Mouse (Mus musculus) MEL (cell line): Measurements from ENCODE around the gene Kbtbd8. TPM values are rescaled to one million over a fixed set of nuclear protein-coding genes. Genes with fewer than 3 reads are reported as not detected.

ENCODE experiments used
- DNase-seq: peaks from one replicate; pipeline ENCODE4 v3.0.0; 2011; ENCODE audit warnings: low read depth, low spot score
- H3K27ac ChIP-seq: 2 replicates; pipeline ENCODE4 v1.5.1; 2012; ENCODE audit warnings: low read depth, mild to moderate bottlenecking, control low read depth, low read length, moderate library complexity; ENCODE audit not compliant: control insufficient read depth
- H3K27me3 ChIP-seq, 2 experiments: fragments of 150-350 bp in 1 of 2; sonication (generic) in 1 of 2; 2 replicates each; pipeline ENCODE4 v1.6.1; 2012; ENCODE audit warnings: low read length in 2 of 2, mild to moderate bottlenecking in 2 of 2, improper control_type of control experiment in 1 of 2, moderate library complexity in 1 of 2; ENCODE audit not compliant: insufficient read depth in 2 of 2, control insufficient read depth in 1 of 2
- H3K36me3 ChIP-seq, 2 experiments: 2 replicates each; pipeline ENCODE4 v1.6.1; 2012 to 2014; ENCODE audit warnings: low read length in 2 of 2, improper control_type of control experiment in 1 of 2, inconsistent platforms in 1 of 2, mild to moderate bottlenecking in 1 of 2; ENCODE audit not compliant: insufficient read depth in 2 of 2, control insufficient read depth in 1 of 2
- H3K4me1 ChIP-seq, 2 experiments: fragments of 150-350 bp in 1 of 2; sonication (generic) in 1 of 2; 2 replicates each; pipeline ENCODE4 v1.6.1; 2012; ENCODE audit warnings: low read length in 2 of 2, improper control_type of control experiment in 1 of 2, mild to moderate bottlenecking in 1 of 2; ENCODE audit not compliant: insufficient read depth in 2 of 2, control insufficient read depth in 1 of 2
- H3K4me3 ChIP-seq, 2 experiments: fragments of 150-350 bp in 1 of 2; sonication (generic) in 1 of 2; 2 replicates each; pipeline ENCODE4 v1.5.1; 2012; ENCODE audit warnings: low read depth in 2 of 2, low read length in 2 of 2, mild to moderate bottlenecking in 2 of 2, moderate library complexity in 2 of 2, control low read depth in 1 of 2, improper control_type of control experiment in 1 of 2; ENCODE audit not compliant: control insufficient read depth in 1 of 2, insufficient read depth in 1 of 2
- H3K79me2 ChIP-seq: 2 replicates; pipeline ENCODE4 v1.6.1; 2012; ENCODE audit warnings: mild to moderate bottlenecking, low read length, moderate library complexity; ENCODE audit not compliant: control insufficient read depth, poor library complexity, insufficient read depth
- H3K9ac ChIP-seq: 2 replicates; pipeline ENCODE4 v1.6.1; 2012; ENCODE audit warnings: low read depth, mild to moderate bottlenecking, control low read depth, low read length, moderate library complexity; ENCODE audit not compliant: control insufficient read depth, poor library complexity, severe bottlenecking
- H3K9me3 ChIP-seq: fragments of 150-350 bp; sonication (generic); replicated peaks from 2 replicates; pipeline ENCODE4 v1.6.1; 2012; ENCODE audit warnings: mild to moderate bottlenecking, low read length, improper control_type of control experiment, moderate library complexity; ENCODE audit not compliant: insufficient read depth
- BHLHE40 ChIP-seq: IDR thresholded peaks from 2 replicates; pipeline ENCODE4 v1.6.1; 2012; ENCODE audit warnings: low read depth, mild to moderate bottlenecking, inconsistent platforms, low read length, improper control_type of control experiment, borderline replicate concordance
- CHD1 ChIP-seq: IDR thresholded peaks from 2 replicates; pipeline ENCODE4 v1.6.1; 2012; ENCODE audit warnings: low read depth, mild to moderate bottlenecking, inconsistent platforms, low read length, improper control_type of control experiment
- CHD2 ChIP-seq: IDR thresholded peaks from 2 replicates; pipeline ENCODE4 v1.6.1; 2011; ENCODE audit warnings: low read length, improper control_type of control experiment
- CTCF ChIP-seq, 3 experiments: IDR thresholded peaks in 2 of 3; conservative IDR thresholded peaks in 1 of 3; 2 replicates each; pipeline ENCODE4 v1.5.1; 2011 to 2012; ENCODE audit warnings: low read length in 3 of 3, low read depth in 2 of 3, mild to moderate bottlenecking in 2 of 3, improper control_type of control experiment in 1 of 3, inconsistent platforms in 1 of 3, mixed read lengths in 1 of 3, moderate library complexity in 1 of 3; ENCODE audit not compliant: control insufficient read depth in 1 of 3, insufficient read depth in 1 of 3, poor library complexity in 1 of 3, severe bottlenecking in 1 of 3
- E2F4 ChIP-seq: IDR thresholded peaks from 2 replicates; pipeline ENCODE4 v1.6.1; 2011; ENCODE audit warnings: low read depth, low read length, improper control_type of control experiment, borderline replicate concordance
- ETS1 ChIP-seq: IDR thresholded peaks from 2 replicates; pipeline ENCODE4 v1.6.1; 2012; ENCODE audit warnings: low read depth, mild to moderate bottlenecking, inconsistent platforms, low read length, improper control_type of control experiment, moderate library complexity
- GATA1 ChIP-seq: IDR thresholded peaks from 2 replicates; pipeline ENCODE4 v1.6.1; 2011; ENCODE audit warnings: low read depth, low read length, improper control_type of control experiment
- HCFC1 ChIP-seq: IDR thresholded peaks from 2 replicates; pipeline ENCODE4 v1.6.1; 2012; ENCODE audit warnings: low read depth, mild to moderate bottlenecking, inconsistent platforms, low read length, improper control_type of control experiment, moderate library complexity
- JUND ChIP-seq: IDR thresholded peaks from 2 replicates; pipeline ENCODE4 v1.6.1; 2011; ENCODE audit warnings: low read depth, mild to moderate bottlenecking, improper control_type of control experiment, low read length
- KAT2A ChIP-seq: conservative IDR thresholded peaks from 2 replicates; pipeline ENCODE4 v1.6.1; 2012; ENCODE audit warnings: low read depth, low read length, improper control_type of control experiment, inconsistent platforms
- MEF2A ChIP-seq: IDR thresholded peaks from 2 replicates; pipeline ENCODE4 v1.6.1; 2014; ENCODE audit warnings: low read depth, mild to moderate bottlenecking, inconsistent platforms, low read length, improper control_type of control experiment; ENCODE audit not compliant: poor library complexity, insufficient replicate concordance, severe bottlenecking; ENCODE audit errors: extremely low read depth
- MXI1 ChIP-seq: IDR thresholded peaks from 2 replicates; pipeline ENCODE4 v1.6.1; 2011; ENCODE audit warnings: mild to moderate bottlenecking, low read depth, low read length, improper control_type of control experiment
- MYB ChIP-seq: IDR thresholded peaks from 2 replicates; pipeline ENCODE4 v1.6.1; 2011; ENCODE audit warnings: mild to moderate bottlenecking, low read depth, low read length, improper control_type of control experiment
- MYC ChIP-seq: IDR thresholded peaks from 2 replicates; pipeline ENCODE4 v1.6.1; 2011; ENCODE audit warnings: low read depth, mild to moderate bottlenecking, low read length, improper control_type of control experiment, moderate library complexity
- NELFE ChIP-seq: IDR thresholded peaks from 2 replicates; pipeline ENCODE4 v1.6.1; 2011; ENCODE audit warnings: low read depth, low read length, improper control_type of control experiment
- POLR2A ChIP-seq, 2 experiments: IDR thresholded peaks; 2 replicates each; pipeline ENCODE4 v1.6.1; 2011 to 2012; ENCODE audit warnings: low read length in 2 of 2, mild to moderate bottlenecking in 2 of 2, control low read depth in 1 of 2, improper control_type of control experiment in 1 of 2, low read depth in 1 of 2, moderate library complexity in 1 of 2; ENCODE audit not compliant: control insufficient read depth in 1 of 2, insufficient read depth in 1 of 2, poor library complexity in 1 of 2
- POLR2AphosphoS5 ChIP-seq: IDR thresholded peaks from 2 replicates; pipeline ENCODE4 v1.6.1; 2012; ENCODE audit warnings: low read depth, borderline replicate concordance, mild to moderate bottlenecking, inconsistent platforms, low read length, moderate library complexity, mixed read lengths
- RAD21 ChIP-seq: IDR thresholded peaks from 2 replicates; pipeline ENCODE4 v1.6.1; 2011; ENCODE audit warnings: mild to moderate bottlenecking, low read depth, low read length, improper control_type of control experiment
- RCOR1 ChIP-seq: IDR thresholded peaks from 2 replicates; pipeline ENCODE4 v1.6.1; 2012; ENCODE audit warnings: low read depth, mild to moderate bottlenecking, inconsistent platforms, low read length, improper control_type of control experiment
- SIN3A ChIP-seq: IDR thresholded peaks from 2 replicates; pipeline ENCODE4 v1.6.1; 2012; ENCODE audit warnings: low read length, improper control_type of control experiment, inconsistent platforms
- SMC3 ChIP-seq: IDR thresholded peaks from 2 replicates; pipeline ENCODE4 v1.6.1; 2011; ENCODE audit warnings: low read depth, low read length, improper control_type of control experiment
- TAL1 ChIP-seq: IDR thresholded peaks from 2 replicates; pipeline ENCODE4 v1.6.1; 2012; ENCODE audit warnings: mild to moderate bottlenecking, inconsistent platforms, low read length, moderate library complexity, mixed read lengths
- TBP ChIP-seq: IDR thresholded peaks from 2 replicates; pipeline ENCODE4 v1.8.0; 2011; ENCODE audit warnings: low read depth, low read length, improper control_type of control experiment
- TCF12 ChIP-seq: IDR thresholded peaks from 2 replicates; pipeline ENCODE4 v1.6.1; 2014; ENCODE audit warnings: low read depth, mild to moderate bottlenecking, inconsistent platforms, low read length, improper control_type of control experiment, moderate library complexity
- USF2 ChIP-seq, 2 experiments: IDR thresholded peaks; 2 replicates each; pipeline ENCODE4 v1.6.1; 2011 to 2012; ENCODE audit warnings: improper control_type of control experiment in 2 of 2, low read length in 2 of 2, borderline replicate concordance in 1 of 2, inconsistent platforms in 1 of 2, low read depth in 1 of 2, mild to moderate bottlenecking in 1 of 2; ENCODE audit not compliant: insufficient read depth in 1 of 2
- ZC3H11A ChIP-seq: IDR thresholded peaks from 2 replicates; pipeline ENCODE4 v1.6.1; 2012; ENCODE audit warnings: low read depth, mild to moderate bottlenecking, inconsistent platforms, low read length, improper control_type of control experiment
- ZKSCAN1 ChIP-seq: IDR thresholded peaks from 2 replicates; pipeline ENCODE4 v1.6.1; 2012; ENCODE audit warnings: low read depth, mild to moderate bottlenecking, inconsistent platforms, low read length, improper control_type of control experiment, moderate library complexity
- ZNF384 ChIP-seq: IDR thresholded peaks from 2 replicates; pipeline ENCODE4 v1.6.1; 2012; ENCODE audit warnings: low read depth, mild to moderate bottlenecking, inconsistent platforms, low read length, improper control_type of control experiment
- polyA plus RNA-seq, 2 experiments: library from polyadenylated mRNA; stranded (reverse) in 1 of 2; unstranded in 1 of 2; fragments of >175 nt in 1 of 2; fragments of >200 nt in 1 of 2; gene quantifications; 2 replicates each; pipeline versions ENCODE4 v1.2.1 to v1.2.4; 2012; ENCODE audit warnings: low replicate concordance in 2 of 2, low read depth in 1 of 2; ENCODE audit not compliant: insufficient read length in 2 of 2, insufficient read depth in 1 of 2, missing spikeins in 1 of 2
- total RNA-seq: library from RNA; depleted of rRNA; stranded (reverse); fragments of 300-350 nt; gene quantifications from 2 replicates; pipeline ENCODE4 v1.2.3, GENCODE M21; 2012

Gene Kbtbd8
- total and polyA plus RNA-seq, 3 experiments, result 7.0 to 13.5 TPM; not detected in 1

GRCm38 (mm10) chr6:95087154-95087846 lies 29.7 kb upstream of the Kbtbd8 start:
- no peaks in the 10 kb centered on the region; a peak in 2 of 4 replicates for H3K27me3 ChIP-seq
- no peak overlapping the region for H3K27ac ChIP-seq
- no peak for DNase-seq
- no peaks in the 10 kb centered on the region for H3K4me1 ChIP-seq
- no peak overlapping the region for H3K4me3 ChIP-seq
- TF ChIP-seq SMC3 (no peak), TBP (no peak), CHD2 (no peak), RAD21 (no peak), ETS1 (no peak), GATA1 (no peak), SIN3A (no peak), MEF2A (no peak), RCOR1 (no peak), ZKSCAN1 (no peak), MYC (no peak), KAT2A (no peak)
- TF ChIP-seq, all 39 proteins: peak for 0
- no peak overlapping the region for H3K9ac ChIP-seq
- no peaks in the 10 kb centered on the region for H3K79me2 ChIP-seq
- H3K9me3 ChIP-seq, result no peaks in the 10 kb centered on the region
- H3K36me3 ChIP-seq, result no peaks in the 10 kb centered on the region

GRCm38 (mm10) chr6:95088075-95088474 lies 29.0 kb upstream of the Kbtbd8 start:
- DNase-seq, result peak; percentile 55
- no peak overlapping the region for H3K4me3 ChIP-seq
- no peaks in the 10 kb centered on the region for H3K79me2 ChIP-seq
- no peaks in the 10 kb centered on the region for H3K4me1 ChIP-seq
- H3K27ac ChIP-seq, result no peak overlapping the region
- peaks cover under 1 to 2% of the 10 kb centered on the region in 2 experiments for H3K27me3 ChIP-seq
- H3K36me3 ChIP-seq, result no peaks in the 10 kb centered on the region
- H3K9me3 ChIP-seq, result no peaks in the 10 kb centered on the region
- TF ChIP-seq TAL1, result no peak
- TF ChIP-seq MYB, result no peak
- peak; percentile 50 for TF ChIP-seq SMC3
- no peak for TF ChIP-seq MYC
- no peak for TF ChIP-seq SIN3A
- TF ChIP-seq JUND, result no peak
- no peak for TF ChIP-seq E2F4
- no peak for TF ChIP-seq POLR2AphosphoS5
- TF ChIP-seq USF2 (IDR thresholded peaks at IDR 0.05; ENCODE audit: borderline replicate concordance in 1 of 2, insufficient read depth in 1 of 2, low read depth in 1 of 2, low read length in 2 of 2), result no peak
- TF ChIP-seq ZC3H11A, result no peak
- no peak for TF ChIP-seq KAT2A
- no peak for TF ChIP-seq TCF12
- TF ChIP-seq POLR2A (IDR thresholded peaks at IDR 0.05; ENCODE audit: control insufficient read depth in 1 of 2, insufficient read depth in 1 of 2, low read depth in 1 of 2, low read length in 2 of 2, poor library complexity in 1 of 2), result no peak
- TF ChIP-seq HCFC1, result no peak
- TF ChIP-seq ZKSCAN1, result no peak
- no peak for TF ChIP-seq MEF2A
- no peak for TF ChIP-seq MXI1
- no peak for TF ChIP-seq NELFE
- TF ChIP-seq CHD1, result no peak
- peak; percentile 46 to 66 (median 57) for TF ChIP-seq CTCF (IDR thresholded peaks at IDR 0.05 in 2 of 3, conservative IDR thresholded peaks at IDR 0.05 in 1 of 3; ENCODE audit: control insufficient read depth in 1 of 3, insufficient read depth in 1 of 3, low read depth in 2 of 3, low read length in 3 of 3, poor library complexity in 1 of 3, severe bottlenecking in 1 of 3)
- TF ChIP-seq ZNF384, result peak; percentile 96
- no peak for TF ChIP-seq BHLHE40
- peak; percentile 57 for TF ChIP-seq RAD21
- H3K9ac ChIP-seq, result no peak overlapping the region
